Mouse (Mus musculus) lung, postnatal 0 days (tissue): ENCODE measurements around the gene Gramd2.

Experiments used
- CTCF ChIP-seq: IDR thresholded peaks from 2 replicates; pipeline ENCODE4 v1.5.1; 2016; ENCODE audit warnings: antibody characterized with exemption, mild to moderate bottlenecking
- EP300 ChIP-seq: IDR thresholded peaks from 2 replicates; pipeline ENCODE4 v1.6.1; 2016; ENCODE audit warnings: antibody characterized with exemption, mild to moderate bottlenecking, control low read depth

DNA sequence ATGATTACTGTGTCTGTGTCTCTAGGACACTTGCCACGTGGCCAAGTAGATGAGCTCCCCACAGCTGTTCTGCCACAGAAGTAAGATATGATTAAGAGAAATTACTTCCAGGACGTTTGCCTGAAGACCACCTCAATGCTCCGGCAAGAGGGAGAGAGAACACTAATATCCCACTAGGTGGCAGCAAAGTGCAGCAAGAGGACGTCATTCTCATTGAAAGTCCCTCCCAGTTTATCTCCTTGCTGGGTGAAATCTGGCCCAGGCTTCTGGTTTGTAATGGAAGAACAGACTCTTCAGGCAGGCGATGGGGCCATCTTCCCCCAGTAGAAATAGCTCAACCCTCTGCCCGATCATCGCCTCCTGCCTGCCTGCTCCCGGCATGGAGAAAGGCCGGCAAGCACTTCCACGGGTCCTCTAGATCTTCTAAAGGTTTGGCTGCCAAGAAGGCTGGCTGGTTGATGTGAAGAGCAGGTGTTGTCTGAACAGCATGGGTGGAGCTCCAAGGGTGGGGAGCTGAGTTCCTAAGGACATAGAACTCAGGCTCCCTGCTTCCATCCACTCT lies 43.2 kb downstream of the Gramd2 start:
- TF ChIP-seq CTCF (peak; percentile 93), EP300 (0 out of 2 replicates have a peak, but pooled peaks have one; percentile 23)
